Mouse (Mus musculus) liver, postnatal 0 days (tissue): ENCODE measurements around the gene Afap1l2. TPM values are rescaled to one million over a fixed set of nuclear protein-coding genes. Genes with fewer than 3 reads are reported as not detected.

Experiments used
- ATAC-seq: fragments of 200-750 bp; cut with Nextera tagmentation; 2 replicates; pipeline ENCODE4 v1.8.0; 2017; ENCODE audit warnings: mild to moderate bottlenecking, moderate library complexity
- DNase-seq: peaks from one replicate; pipeline ENCODE4 v3.0.0-alpha.2; 2016
- H3K27ac ChIP-seq: fragments of 300-500 bp; sonication (generic); 2 replicates; pipeline ENCODE4 v1.5.1; 2014; ENCODE audit warnings: antibody characterized with exemption, moderate library complexity, mild to moderate bottlenecking, low read depth
- H3K27me3 ChIP-seq: fragments of 300-500 bp; sonication (generic); 2 replicates; pipeline ENCODE4 v1.6.1; 2014; ENCODE audit warnings: low read length, control low read depth, mixed read lengths; ENCODE audit not compliant: insufficient read depth
- H3K36me3 ChIP-seq: fragments of 300-500 bp; sonication (generic); replicated peaks from 2 replicates; pipeline ENCODE4 v1.6.1; 2014; ENCODE audit warnings: mild to moderate bottlenecking, control low read depth, low read length, moderate library complexity, mixed read lengths; ENCODE audit not compliant: insufficient read depth
- H3K4me1 ChIP-seq: fragments of 300-500 bp; sonication (generic); 2 replicates; pipeline ENCODE4 v1.6.1; 2014; ENCODE audit warnings: antibody characterized with exemption, mild to moderate bottlenecking, control low read depth; ENCODE audit not compliant: insufficient read depth
- H3K4me2 ChIP-seq: fragments of 300-500 bp; sonication (generic); 2 replicates; pipeline ENCODE4 v1.6.1; 2014; ENCODE audit warnings: low read depth, mild to moderate bottlenecking, low read length, moderate library complexity, mixed read lengths
- H3K4me3 ChIP-seq: fragments of 300-500 bp; sonication (generic); 2 replicates; pipeline ENCODE4 v1.5.1; 2014; ENCODE audit warnings: low read depth, low read length
- H3K9ac ChIP-seq: fragments of 300-500 bp; sonication (generic); replicated peaks from 2 replicates; pipeline ENCODE4 v1.6.1; 2014; ENCODE audit warnings: mild to moderate bottlenecking, moderate library complexity
- H3K9me3 ChIP-seq: fragments of 300-500 bp; sonication (generic); 2 replicates; pipeline ENCODE4 v1.6.1; 2016; ENCODE audit warnings: mild to moderate bottlenecking, control low read depth, low read length, mixed read lengths
- CTCF ChIP-seq: sonication (generic); IDR thresholded peaks from 2 replicates; pipeline ENCODE4 v1.5.1; 2016; ENCODE audit warnings: antibody characterized with exemption, low read depth
- EP300 ChIP-seq: IDR thresholded peaks from 2 replicates; pipeline ENCODE4 v1.6.1; 2016; ENCODE audit warnings: antibody characterized with exemption, low read depth, mild to moderate bottlenecking
- WGBS: fragments of 180-500 bp; shearing (Covaris S2); extraction: QIAGEN DNeasy Blood & Tissue Kit; methylation state at CpG from one replicate; pipeline ENCODE4 v1.1.7; 2014; ENCODE audit not compliant: insufficient replicate concordance; 5-methylcytosine and 5-hydroxymethylcytosine counted together
- polyA plus RNA-seq: library from polyadenylated mRNA; unstranded; fragments of >200 nt; fragmentation: Nextera tagmentation; extraction: Ambion mirVana; gene quantifications from 2 replicates; pipeline ENCODE4 v1.2.1, GENCODE M21; 2015

Gene Afap1l2
- polyA plus RNA-seq, 1 experiment from 2014 or later, result 1.1 TPM

- ATAC-seq, result no peak
- WGBS, result 86% methylated on average over 7 of the region's 7 CpGs
Measured at GRCm38 (mm10) chr19:56950818-56951217, 57.2 kb downstream of the Afap1l2 start.

DNA sequence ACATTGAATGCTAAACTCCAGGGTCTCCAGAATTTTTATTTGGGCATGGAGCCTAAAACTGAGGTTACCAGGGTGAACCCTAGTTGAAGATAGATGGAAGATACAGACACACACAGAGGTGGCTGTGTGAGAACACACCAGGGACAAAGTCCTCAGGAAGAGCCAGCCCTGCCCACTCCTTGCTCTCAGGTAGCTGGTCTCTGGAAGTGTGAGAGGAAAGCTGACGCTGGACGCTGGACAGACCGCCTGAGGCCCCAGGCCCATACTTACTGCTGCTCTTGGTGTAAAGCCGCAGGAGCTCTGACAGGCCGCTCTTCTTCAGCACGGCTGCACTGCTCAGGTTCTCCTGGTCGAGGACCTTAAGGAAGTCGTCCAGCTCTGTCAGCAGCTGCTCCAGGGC is 58.2 kb downstream of the Afap1l2 start:
- WGBS, result 73% methylated on average over 8 of the region's 8 CpGs
- DNase-seq (no peak), ATAC-seq (no peak)
- Histone ChIP-seq H3K27ac (no peak overlapping the region), H3K4me1 (no peaks in the 10 kb centered on the region), H3K9me3 (no peaks in the 10 kb centered on the region), H3K9ac (no peak overlapping the region), H3K27me3 (no peaks in the 10 kb centered on the region), H3K36me3 (no peaks in the 10 kb centered on the region), H3K4me2 (no peak overlapping the region), H3K4me3 (no peak overlapping the region)
- TF ChIP-seq EP300 (no peak), CTCF (no peak)

More at GRCm38 (mm10) chr19:56950818-56951217, 57.2 kb downstream of the Afap1l2 start:
- Histone ChIP-seq H3K9ac (no peak overlapping the region), H3K4me3 (no peak overlapping the region), H3K4me2 (no peak overlapping the region), H3K36me3 (no peaks in the 10 kb centered on the region), H3K27ac (no peak overlapping the region), H3K9me3 (no peaks in the 10 kb centered on the region), H3K27me3 (no peaks in the 10 kb centered on the region), H3K4me1 (no peaks in the 10 kb centered on the region)
- TF ChIP-seq CTCF, result no peak
- TF ChIP-seq EP300, result no peak
- no peak for DNase-seq

DNA sequence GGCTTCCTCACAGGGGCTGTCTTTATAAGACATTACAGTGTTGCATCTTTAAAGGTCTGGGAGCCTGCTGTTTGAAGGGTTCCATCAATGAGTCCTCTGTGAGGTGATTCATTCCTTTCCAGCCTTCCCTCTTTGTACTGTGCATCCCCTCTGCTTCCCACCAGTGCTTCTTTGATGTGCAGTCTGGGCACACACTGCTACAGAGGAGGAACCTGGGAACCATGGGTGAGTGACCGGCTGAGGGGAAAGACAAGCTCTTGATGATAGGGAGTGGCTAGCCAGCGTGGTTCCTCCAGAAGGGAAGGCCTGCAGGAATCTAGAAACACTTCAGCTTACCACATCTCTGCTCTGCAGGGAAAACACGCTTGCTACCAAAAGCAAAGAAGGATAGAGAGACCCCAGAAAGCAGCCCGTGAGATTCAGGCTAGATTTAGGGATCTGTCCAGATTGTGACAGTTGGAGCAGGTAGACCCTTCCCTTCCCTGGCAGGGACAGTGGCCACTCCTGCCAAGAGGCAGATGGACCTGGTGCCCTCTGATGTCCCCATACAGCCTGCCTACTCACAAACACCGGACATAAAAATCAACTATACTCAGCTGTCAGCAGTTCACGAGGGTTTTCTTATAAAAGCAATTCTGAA is 59.9 kb downstream of the Afap1l2 start:
- Histone ChIP-seq H3K36me3 (no peaks in the 10 kb centered on the region), H3K4me3 (no peak overlapping the region), H3K4me2 (no peak overlapping the region), H3K4me1 (no peaks in the 10 kb centered on the region), H3K9ac (no peak overlapping the region), H3K27me3 (no peaks in the 10 kb centered on the region), H3K27ac (no peak overlapping the region), H3K9me3 (no peaks in the 10 kb centered on the region)
- 60% methylated on average over 6 of the region's 6 CpGs for WGBS
- no peak for TF ChIP-seq CTCF
- TF ChIP-seq EP300, result no peak
- ATAC-seq (no peak), DNase-seq (no peak)

- no peak for ATAC-seq
- H3K27ac ChIP-seq, result no peak overlapping the region
- whole genome bisulfite sequencing, result 78% methylated on average over 3 of the region's 3 CpGs
- TF ChIP-seq EP300 (no peak), CTCF (no peak)
- H3K36me3 ChIP-seq, result no peaks in the 10 kb centered on the region
- no peak overlapping the region for H3K4me2 ChIP-seq
- DNase-seq, result no peak
- H3K9ac ChIP-seq, result no peak overlapping the region
- no peak overlapping the region for H3K4me3 ChIP-seq
- H3K27me3 ChIP-seq, result no peaks in the 10 kb centered on the region
- H3K9me3 ChIP-seq, result no peaks in the 10 kb centered on the region
- H3K4me1 ChIP-seq, result no peaks in the 10 kb centered on the region
Measured at GRCm38 (mm10) chr19:56946727-56947126, 61.3 kb downstream of the Afap1l2 start.

- ATAC-seq, result no peak
- no peak overlapping the region for H3K9ac ChIP-seq
- no peaks in the 10 kb centered on the region for H3K9me3 ChIP-seq
- no peak overlapping the region for H3K4me2 ChIP-seq
- WGBS, result 71% methylated on average over 7 of the region's 7 CpGs
- H3K27me3 ChIP-seq, result no peaks in the 10 kb centered on the region
- no peak overlapping the region for H3K4me3 ChIP-seq
- no peaks in the 10 kb centered on the region for H3K36me3 ChIP-seq
- no peaks in the 10 kb centered on the region for H3K4me1 ChIP-seq
- H3K27ac ChIP-seq, result no peak overlapping the region
- no peak for TF ChIP-seq EP300
- TF ChIP-seq CTCF, result no peak
- no peak for DNase-seq
Measured at GRCm38 (mm10) chr19:56946277-56946676, 61.8 kb downstream of the Afap1l2 start.

DNA sequence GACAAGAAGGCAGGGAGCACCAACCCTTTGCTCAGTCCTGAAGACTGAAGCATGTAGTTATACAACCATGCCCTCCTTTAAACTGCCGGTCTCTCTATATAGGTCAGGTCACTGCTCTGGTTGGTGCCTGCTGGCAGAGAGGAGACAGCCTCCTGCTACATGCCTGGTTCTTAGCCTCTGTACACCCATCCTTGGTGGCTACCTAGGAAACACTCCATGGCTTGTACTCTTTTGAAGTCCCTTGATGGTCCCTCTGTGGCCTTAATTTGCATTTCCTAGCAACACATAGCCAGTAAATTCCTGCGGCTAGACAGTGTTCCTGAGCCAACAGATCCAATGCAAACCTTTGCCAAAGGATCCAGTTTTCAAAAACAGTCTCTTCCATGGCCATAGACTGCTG is 62.4 kb downstream of the Afap1l2 start:
- H3K27me3 ChIP-seq, result no peaks in the 10 kb centered on the region
- no peak for ATAC-seq
- no peaks in the 10 kb centered on the region for H3K36me3 ChIP-seq
- no peak overlapping the region for H3K4me2 ChIP-seq
- no peak for DNase-seq
- H3K9ac ChIP-seq, result no peak overlapping the region
- no peak for TF ChIP-seq EP300
- TF ChIP-seq CTCF, result no peak
- 90% methylated on average over 2 of the region's 2 CpGs for WGBS
- no peak overlapping the region for H3K27ac ChIP-seq
- H3K9me3 ChIP-seq, result no peaks in the 10 kb centered on the region
- no peak overlapping the region for H3K4me3 ChIP-seq
- no peaks in the 10 kb centered on the region for H3K4me1 ChIP-seq
